Mouse (Mus musculus): ENCODE measurements at regions not wholly inside any gene's neighbourhood (a gene's known extent, or its start where the extent isn't known, plus 50 kb on each side); places are given as distances from the start of the nearest gene placed in this dataset.

GRCm38 (mm10) chr7:36420741-36421140 is 277.2 kb upstream of the Tshz3 start:
- H3K27me3 ChIP-seq (ENCODE audit: control insufficient read depth, insufficient read depth, low read length) = no peaks in the 10 kb centered on the region
- no peaks in the 10 kb centered on the region for H3K36me3 ChIP-seq (replicated peaks; ENCODE audit: control insufficient read depth, insufficient read depth, low read length)
- no peaks in the 10 kb centered on the region for H3K4me1 ChIP-seq (ENCODE audit: control insufficient read depth, insufficient read depth)
- 63% methylated on average over 9 of the region's 9 CpGs for WGBS
- H3K9me3 ChIP-seq (replicated peaks; ENCODE audit: control insufficient read depth, low read length) = no peaks in the 10 kb centered on the region
- H3K4me3 ChIP-seq (ENCODE audit: low read depth, low read length) = no peak overlapping the region
- no peak overlapping the region for H3K27ac ChIP-seq (ENCODE audit: low read depth)
- no peak overlapping the region for H3K4me2 ChIP-seq (ENCODE audit: low read depth, low read length)
- no peak overlapping the region for H3K9ac ChIP-seq (replicated peaks; ENCODE audit: low read depth, low read length)
- ATAC-seq (ENCODE audit: insufficient read depth, low read depth) (no peak), DNase-seq (ENCODE audit: low spot score) (no peak)
- no peak for TF ChIP-seq CTCF (IDR thresholded peaks at IDR 0.05; ENCODE audit: low read depth)

DNA sequence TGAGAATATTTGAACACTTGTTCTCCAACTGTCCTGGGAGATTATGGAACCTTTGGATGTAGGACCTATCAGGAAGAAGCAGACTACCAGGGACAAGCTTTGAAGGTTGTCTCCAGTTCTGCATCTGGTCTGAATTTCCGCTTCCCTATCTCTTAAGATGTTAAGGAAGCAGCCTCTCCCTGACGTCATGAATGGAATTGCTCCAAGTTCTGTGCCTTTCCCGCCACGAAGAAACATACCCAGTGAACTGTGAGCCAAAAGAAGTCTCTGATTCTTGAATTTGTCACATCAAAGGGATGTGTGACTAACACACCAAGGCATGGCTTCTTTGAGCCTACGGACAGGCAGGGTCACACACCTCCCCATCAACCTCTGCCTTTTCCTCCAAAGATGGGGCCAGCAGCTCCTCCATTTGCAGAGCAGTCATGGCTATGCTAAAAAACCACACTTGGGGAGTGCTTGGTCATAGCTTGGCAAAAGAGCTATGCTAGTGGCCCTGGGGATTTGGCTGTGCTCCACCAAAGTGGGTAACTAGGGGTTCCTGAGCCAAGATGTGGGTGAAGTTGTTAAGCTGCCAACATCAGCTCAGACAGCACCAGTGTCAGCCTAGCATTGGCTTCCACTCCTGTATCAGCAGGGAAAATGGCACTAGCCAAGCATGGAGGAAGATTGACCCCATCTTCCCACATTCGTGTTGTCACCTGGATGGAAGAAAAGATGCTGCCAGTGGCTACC is 248.6 kb upstream of the Tshz3 start:
- H3K9ac ChIP-seq (replicated peaks; ENCODE audit: low read depth, low read length) = no peak overlapping the region
- no peaks in the 10 kb centered on the region for H3K9me3 ChIP-seq (replicated peaks; ENCODE audit: control insufficient read depth, low read length)
- 50% methylated on average over 6 of the region's 6 CpGs for WGBS
- no peak overlapping the region for H3K27ac ChIP-seq (ENCODE audit: low read depth)
- H3K4me2 ChIP-seq (ENCODE audit: low read depth, low read length) = no peak overlapping the region
- no peaks in the 10 kb centered on the region for H3K27me3 ChIP-seq (ENCODE audit: control insufficient read depth, insufficient read depth, low read length)
- no peak overlapping the region for H3K4me3 ChIP-seq (ENCODE audit: low read depth, low read length)
- TF ChIP-seq EP300 (IDR thresholded peaks at IDR 0.05; ENCODE audit: low read depth) (no peak), CTCF (IDR thresholded peaks at IDR 0.05; ENCODE audit: low read depth) (no peak)
- ATAC-seq (ENCODE audit: insufficient read depth, low read depth) = no peak
- H3K4me1 ChIP-seq (ENCODE audit: control insufficient read depth, insufficient read depth) = no peaks in the 10 kb centered on the region
- no peak for DNase-seq (ENCODE audit: low spot score)
- no peaks in the 10 kb centered on the region for H3K36me3 ChIP-seq (replicated peaks; ENCODE audit: control insufficient read depth, insufficient read depth, low read length)

GRCm38 (mm10) chr7:36453816-36454215 is 244.1 kb upstream of the Tshz3 start:
- no peak overlapping the region for H3K27ac ChIP-seq (ENCODE audit: low read depth)

GRCm38 (mm10) chr7:36456080-36456479 is 241.8 kb upstream of the Tshz3 start:
- no peaks in the 10 kb centered on the region for H3K36me3 ChIP-seq (replicated peaks; ENCODE audit: control insufficient read depth, insufficient read depth, low read length)

More at GRCm38 (mm10) chr7:36453816-36454215, 244.1 kb upstream of the Tshz3 start:
- no peak overlapping the region for H3K4me3 ChIP-seq (ENCODE audit: low read depth, low read length)
- TF ChIP-seq EP300 (IDR thresholded peaks at IDR 0.05; ENCODE audit: low read depth) = no peak
- no peak for TF ChIP-seq CTCF (IDR thresholded peaks at IDR 0.05; ENCODE audit: low read depth)
- H3K36me3 ChIP-seq (replicated peaks; ENCODE audit: control insufficient read depth, insufficient read depth, low read length) = no peaks in the 10 kb centered on the region
- no peak for DNase-seq (ENCODE audit: low spot score)
- no peaks in the 10 kb centered on the region for H3K9me3 ChIP-seq (replicated peaks; ENCODE audit: control insufficient read depth, low read length)
- 88% methylated on average over 4 of the region's 4 CpGs for WGBS
- ATAC-seq (ENCODE audit: insufficient read depth, low read depth) = no peak
- no peaks in the 10 kb centered on the region for H3K4me1 ChIP-seq (ENCODE audit: control insufficient read depth, insufficient read depth)
- H3K4me2 ChIP-seq (ENCODE audit: low read depth, low read length) = no peak overlapping the region
- no peaks in the 10 kb centered on the region for H3K27me3 ChIP-seq (ENCODE audit: control insufficient read depth, insufficient read depth, low read length)
- H3K9ac ChIP-seq (replicated peaks; ENCODE audit: low read depth, low read length) = no peak overlapping the region

GRCm38 (mm10) chr7:36462422-36462833 is 235.5 kb upstream of the Tshz3 start:
- Histone ChIP-seq H3K36me3 (replicated peaks; ENCODE audit: control insufficient read depth, insufficient read depth, low read length) (no peaks in the 10 kb centered on the region), H3K4me2 (ENCODE audit: low read depth, low read length) (no peak overlapping the region), H3K9me3 (replicated peaks; ENCODE audit: control insufficient read depth, low read length) (no peaks in the 10 kb centered on the region), H3K27ac (ENCODE audit: low read depth) (no peak overlapping the region), H3K4me1 (ENCODE audit: control insufficient read depth, insufficient read depth) (no peaks in the 10 kb centered on the region), H3K9ac (replicated peaks; ENCODE audit: low read depth, low read length) (no peak overlapping the region), H3K27me3 (ENCODE audit: control insufficient read depth, insufficient read depth, low read length) (no peaks in the 10 kb centered on the region), H3K4me3 (ENCODE audit: low read depth, low read length) (no peak overlapping the region)
- DNase-seq (ENCODE audit: low spot score) (no peak), ATAC-seq (ENCODE audit: insufficient read depth, low read depth) (no peak)
- no peak for TF ChIP-seq CTCF (IDR thresholded peaks at IDR 0.05; ENCODE audit: low read depth)
- 49% methylated on average over 5 of the region's 5 CpGs for WGBS

More at GRCm38 (mm10) chr7:36456080-36456479, 241.8 kb upstream of the Tshz3 start:
- H3K9me3 ChIP-seq (replicated peaks; ENCODE audit: control insufficient read depth, low read length) = no peaks in the 10 kb centered on the region
- no peak for TF ChIP-seq CTCF (IDR thresholded peaks at IDR 0.05; ENCODE audit: low read depth)
- TF ChIP-seq EP300 (IDR thresholded peaks at IDR 0.05; ENCODE audit: low read depth) = no peak
- ATAC-seq (ENCODE audit: insufficient read depth, low read depth) = no peak
- no peak overlapping the region for H3K4me2 ChIP-seq (ENCODE audit: low read depth, low read length)
- no peaks in the 10 kb centered on the region for H3K4me1 ChIP-seq (ENCODE audit: control insufficient read depth, insufficient read depth)
- H3K4me3 ChIP-seq (ENCODE audit: low read depth, low read length) = no peak overlapping the region
- H3K27ac ChIP-seq (ENCODE audit: low read depth) = no peak overlapping the region
- no peaks in the 10 kb centered on the region for H3K27me3 ChIP-seq (ENCODE audit: control insufficient read depth, insufficient read depth, low read length)
- DNase-seq (ENCODE audit: low spot score) = no peak
- 82% methylated on average over 6 of the region's 6 CpGs for WGBS
- no peak overlapping the region for H3K9ac ChIP-seq (replicated peaks; ENCODE audit: low read depth, low read length)

- Histone ChIP-seq H3K4me1 (ENCODE audit: control insufficient read depth, insufficient read depth) (no peaks in the 10 kb centered on the region), H3K9ac (replicated peaks; ENCODE audit: low read depth, low read length) (no peak overlapping the region), H3K36me3 (replicated peaks; ENCODE audit: control insufficient read depth, insufficient read depth, low read length) (no peaks in the 10 kb centered on the region), H3K9me3 (replicated peaks; ENCODE audit: control insufficient read depth, low read length) (no peaks in the 10 kb centered on the region), H3K27ac (ENCODE audit: low read depth) (no peak overlapping the region), H3K4me2 (ENCODE audit: low read depth, low read length) (no peak overlapping the region), H3K27me3 (ENCODE audit: control insufficient read depth, insufficient read depth, low read length) (no peaks in the 10 kb centered on the region), H3K4me3 (ENCODE audit: low read depth, low read length) (no peak overlapping the region)
- DNase-seq (ENCODE audit: low spot score) (no peak), ATAC-seq (ENCODE audit: insufficient read depth, low read depth) (no peak)
- TF ChIP-seq CTCF (IDR thresholded peaks at IDR 0.05; ENCODE audit: low read depth) (no peak), EP300 (IDR thresholded peaks at IDR 0.05; ENCODE audit: low read depth) (no peak)
Observed at GRCm38 (mm10) chr7:36469386-36469785, 228.5 kb upstream of the Tshz3 start.

All from heart, postnatal 0 days (tissue).